Mouse (Mus musculus): ENCODE results near the gene Tma7.

The Tma7 gene

DNA sequence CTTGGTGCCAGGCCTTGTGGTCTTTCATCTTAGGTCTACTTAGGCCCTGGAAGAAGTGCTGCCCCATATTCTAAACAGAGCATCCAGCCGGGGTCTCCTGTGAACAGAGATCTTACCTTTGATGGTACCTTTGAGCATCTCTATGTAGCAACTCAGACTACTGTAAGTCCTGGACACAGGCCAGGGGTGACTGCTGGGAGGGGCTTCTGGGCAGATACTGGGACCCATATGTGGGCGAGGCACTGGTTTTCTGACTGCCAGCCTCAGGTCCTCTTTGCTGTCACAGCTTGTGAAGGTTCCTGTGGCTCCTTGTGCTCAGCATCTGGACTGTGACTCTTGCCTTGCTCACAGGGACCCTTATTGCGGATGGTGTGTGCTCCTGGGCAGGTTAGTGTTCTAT lies 20.2 kb upstream of the Tma7 start:
- DNase-seq (ENCODE audit: low read depth, low spot score): no peak

DNA sequence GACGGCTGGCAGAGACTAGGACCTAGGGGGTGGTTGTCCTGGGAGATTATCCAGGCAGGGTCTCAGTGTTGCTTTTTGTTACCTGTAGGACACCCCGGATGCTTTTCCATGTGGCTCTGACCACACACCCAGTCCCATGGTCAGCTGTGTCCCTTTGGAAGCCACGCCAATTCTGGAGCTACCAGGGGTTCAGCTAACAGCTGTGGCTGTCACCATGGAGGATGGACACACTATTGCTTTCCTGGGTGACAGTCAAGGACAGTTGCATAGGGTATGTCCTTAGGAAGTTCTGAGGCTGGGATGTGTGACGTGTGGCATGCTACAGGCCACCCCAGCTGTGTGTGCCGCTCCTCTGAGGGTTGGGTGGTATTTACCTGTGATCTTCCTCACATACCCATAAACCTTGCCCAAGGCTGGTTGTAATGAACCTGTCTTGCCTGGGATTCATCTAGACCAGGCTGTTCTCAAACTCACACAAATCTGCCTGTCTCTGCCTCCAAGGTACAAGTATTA lies 19.6 kb upstream of the Tma7 start:
- DNase-seq (ENCODE audit: low read depth, low spot score): no peak

DNA sequence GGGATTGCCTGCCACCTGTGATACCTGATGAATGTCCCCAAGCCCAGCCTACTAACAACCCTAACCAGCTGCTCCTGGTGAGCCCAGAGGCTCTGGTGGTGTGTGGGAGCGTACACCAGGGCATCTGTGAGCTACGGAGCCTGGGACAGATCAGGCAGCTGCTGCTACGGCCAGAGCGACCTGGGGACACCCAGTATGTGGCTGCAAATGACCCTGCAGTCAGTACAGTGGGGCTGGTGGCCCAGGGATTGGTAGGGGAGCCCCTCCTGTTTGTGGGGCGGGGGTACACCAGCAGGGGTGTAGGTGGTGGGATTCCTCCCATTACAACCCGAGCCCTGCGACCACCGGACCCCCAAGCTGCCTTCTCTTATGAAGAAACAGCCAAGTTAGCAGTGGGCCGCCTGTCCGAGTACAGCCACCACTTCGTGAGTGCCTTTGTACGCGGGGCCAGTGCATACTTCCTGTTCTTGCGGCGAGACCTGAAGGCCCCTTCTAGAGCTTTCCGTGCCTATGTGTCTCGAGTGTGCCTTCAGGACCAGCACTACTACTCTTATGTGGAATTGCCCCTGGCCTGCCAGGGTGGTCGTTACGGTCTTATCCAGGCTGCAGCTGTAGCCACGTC lies 18.0 kb upstream of the Tma7 start:
- no peak for DNase-seq (ENCODE audit: low read depth, low spot score)

DNA sequence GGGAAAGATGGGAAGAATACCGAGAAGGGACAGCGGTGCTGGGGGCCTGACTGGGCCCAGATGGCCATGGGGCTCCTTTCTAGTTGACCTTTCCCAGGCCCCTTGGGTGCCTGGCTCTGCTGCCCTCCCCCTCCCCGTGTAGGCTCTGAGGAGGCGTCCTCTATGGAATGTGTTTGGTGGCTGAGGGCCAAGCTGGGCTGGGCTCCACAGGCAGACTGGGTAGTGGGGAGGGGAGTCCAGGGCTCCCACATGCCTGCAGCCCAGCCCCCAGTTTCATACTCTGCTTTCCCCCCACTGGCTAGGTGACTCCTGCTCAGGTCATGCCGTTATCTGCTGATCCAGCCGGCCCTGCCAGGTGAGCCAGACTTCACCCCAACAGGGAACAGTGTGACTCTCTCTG lies 16.6 kb upstream of the Tma7 start:
- DNase-seq (ENCODE audit: low read depth, low spot score): peak; percentile 48

DNA sequence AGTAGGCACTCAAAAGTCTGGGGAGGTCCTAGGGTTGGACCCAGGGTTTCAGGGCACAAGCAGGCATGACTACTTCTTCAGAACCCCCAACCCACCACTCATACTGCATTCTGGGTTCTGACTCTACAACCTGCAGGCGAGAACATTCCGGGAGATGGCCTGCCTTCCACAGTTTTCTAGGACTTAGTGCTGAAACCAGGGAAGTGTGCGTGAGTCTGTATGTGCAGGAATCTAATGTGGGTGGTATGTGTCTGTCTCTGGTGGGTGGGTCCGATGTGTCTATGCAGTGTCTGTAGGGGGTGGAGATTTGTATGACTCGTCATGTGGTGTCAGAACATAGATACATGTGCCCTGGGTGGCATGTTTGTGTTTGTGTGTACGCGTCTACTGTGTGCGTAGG lies 16.0 kb upstream of the Tma7 start:
- no peak for DNase-seq (ENCODE audit: low read depth, low spot score)

DNA sequence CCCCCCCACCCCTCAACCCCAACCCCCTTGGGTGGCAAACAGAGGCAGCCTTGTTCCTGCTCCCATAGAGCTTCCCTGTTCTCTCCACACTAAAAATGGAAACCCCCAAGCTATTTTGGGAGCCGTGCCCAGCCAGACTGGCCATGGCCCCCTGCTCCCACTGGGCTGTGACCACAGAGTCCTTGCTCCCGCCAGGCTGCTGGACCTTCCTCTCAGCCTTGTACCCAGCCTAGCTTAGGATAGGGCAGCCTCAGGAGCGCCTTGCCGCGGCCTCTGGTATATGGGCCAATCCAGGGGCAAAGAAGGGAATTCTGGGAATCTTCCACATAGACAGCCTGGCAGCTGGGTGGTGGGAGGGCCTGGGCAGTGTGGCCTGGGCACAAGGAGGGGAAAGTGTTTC lies 15.4 kb upstream of the Tma7 start:
- DNase-seq (ENCODE audit: low read depth, low spot score): peak; percentile 89

DNA sequence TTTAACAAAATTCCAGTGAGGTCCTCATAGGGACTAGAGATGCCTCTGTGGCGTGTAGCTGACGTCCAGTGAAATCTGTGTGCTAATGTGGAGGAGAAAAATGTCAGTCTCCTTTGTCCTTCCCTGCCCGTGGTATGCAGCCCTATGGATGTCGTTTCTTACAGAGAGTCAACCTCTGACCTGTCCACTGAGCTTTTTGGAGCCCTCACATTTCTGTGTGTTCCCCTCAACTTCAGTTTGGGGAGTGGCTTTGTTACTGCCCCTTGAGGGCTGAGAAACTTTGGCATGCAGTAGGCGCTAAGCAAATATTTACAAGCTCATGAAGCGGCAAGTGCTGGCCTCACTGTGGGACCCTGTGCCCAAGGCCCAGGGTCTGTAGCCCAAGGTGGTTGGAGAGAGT lies 14.9 kb upstream of the Tma7 start:
- DNase-seq (ENCODE audit: low read depth, low spot score): no peak

DNA sequence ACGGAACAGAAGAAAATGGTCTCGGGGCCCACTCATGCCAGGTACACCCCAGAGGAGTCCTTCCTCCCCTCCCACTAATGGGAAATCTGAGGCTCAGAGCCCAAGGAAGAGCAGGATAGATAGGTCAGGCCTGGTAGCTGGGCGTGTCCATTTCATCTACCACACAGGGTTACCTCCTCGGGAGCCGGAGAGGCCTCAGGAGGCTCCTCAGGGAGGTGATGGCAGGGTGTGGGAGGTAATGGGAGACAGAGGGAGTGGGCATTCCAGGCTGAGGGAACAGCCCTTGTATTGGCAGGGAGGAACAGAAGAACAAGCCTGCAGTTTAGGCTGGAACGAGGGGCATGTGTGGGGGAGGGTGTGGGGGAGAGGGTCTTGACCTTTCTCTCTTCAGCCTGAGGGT lies 14.5 kb upstream of the Tma7 start:
- no peak for DNase-seq (ENCODE audit: low read depth, low spot score)

DNA sequence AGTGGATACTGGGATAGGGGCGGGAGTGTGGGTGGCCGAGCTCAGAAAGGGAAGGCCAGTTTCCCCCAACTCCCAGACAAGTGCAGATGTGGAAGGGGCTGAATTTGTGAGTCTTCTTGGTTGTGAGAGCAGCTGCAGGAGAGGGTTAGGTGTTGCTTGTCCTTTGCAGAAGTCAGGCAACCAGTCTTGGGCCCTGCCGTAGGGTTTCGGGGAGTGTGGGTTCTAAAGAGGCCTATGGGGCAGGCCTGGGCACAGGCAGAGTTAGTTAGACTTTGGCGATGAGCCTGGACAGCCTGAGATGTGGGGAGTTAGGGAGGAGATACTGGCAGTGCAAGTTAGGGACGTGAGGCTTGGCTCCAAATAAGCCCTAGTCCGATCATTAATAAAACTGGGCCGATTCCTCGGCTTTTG lies 13.9 kb upstream of the Tma7 start:
- DNase-seq (ENCODE audit: low read depth, low spot score): peak; percentile 60

DNA sequence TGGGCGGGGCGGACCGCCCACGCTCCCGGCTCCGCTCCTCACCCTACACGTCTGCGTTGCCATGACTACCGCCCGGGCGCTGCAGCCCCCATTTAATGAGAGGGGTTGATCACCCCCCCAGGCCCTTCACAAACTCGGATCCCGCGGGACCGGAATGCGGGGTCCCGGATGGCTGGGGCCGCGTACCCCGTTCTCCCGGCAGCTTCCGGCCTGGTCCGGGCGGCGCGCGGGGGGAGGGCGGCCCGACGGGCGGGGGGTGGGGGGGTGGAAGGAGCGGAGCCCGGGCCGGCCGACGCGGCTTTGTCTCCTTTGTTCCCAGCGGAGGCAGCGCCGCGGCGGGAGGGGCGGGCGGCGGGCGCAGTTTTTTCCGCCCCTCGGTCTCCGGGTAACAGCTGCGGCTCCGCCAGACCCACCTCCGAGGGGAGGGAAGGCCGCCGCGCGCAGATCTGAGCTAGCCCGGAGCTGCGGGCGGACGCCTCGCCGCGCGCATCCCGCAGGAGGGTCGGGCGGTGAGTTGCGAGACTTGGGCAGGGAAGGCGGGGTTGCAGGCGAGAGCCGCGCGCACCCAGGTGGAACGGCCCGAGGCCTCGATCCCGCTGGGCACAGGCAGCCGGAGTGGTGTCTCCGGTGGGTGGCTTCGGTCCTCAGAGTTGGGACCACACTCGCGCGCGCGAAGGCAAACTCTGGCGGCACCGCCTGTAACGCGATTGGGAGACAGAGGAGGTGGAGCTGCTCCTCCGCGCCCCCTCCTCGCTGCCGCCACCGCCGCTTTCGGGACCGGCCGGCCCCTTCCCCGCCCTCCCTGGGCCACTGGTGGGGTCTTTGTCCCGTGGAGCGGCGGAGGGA lies 13.0 kb upstream of the Tma7 start, which contains the start of gene Plxnb1:
Gene Plxnb1, plus strand, starts transcription at position 253 of the 846 bp plus-strand sequence.
- DNase-seq (ENCODE audit: low read depth, low spot score): peak; percentile 69

DNA sequence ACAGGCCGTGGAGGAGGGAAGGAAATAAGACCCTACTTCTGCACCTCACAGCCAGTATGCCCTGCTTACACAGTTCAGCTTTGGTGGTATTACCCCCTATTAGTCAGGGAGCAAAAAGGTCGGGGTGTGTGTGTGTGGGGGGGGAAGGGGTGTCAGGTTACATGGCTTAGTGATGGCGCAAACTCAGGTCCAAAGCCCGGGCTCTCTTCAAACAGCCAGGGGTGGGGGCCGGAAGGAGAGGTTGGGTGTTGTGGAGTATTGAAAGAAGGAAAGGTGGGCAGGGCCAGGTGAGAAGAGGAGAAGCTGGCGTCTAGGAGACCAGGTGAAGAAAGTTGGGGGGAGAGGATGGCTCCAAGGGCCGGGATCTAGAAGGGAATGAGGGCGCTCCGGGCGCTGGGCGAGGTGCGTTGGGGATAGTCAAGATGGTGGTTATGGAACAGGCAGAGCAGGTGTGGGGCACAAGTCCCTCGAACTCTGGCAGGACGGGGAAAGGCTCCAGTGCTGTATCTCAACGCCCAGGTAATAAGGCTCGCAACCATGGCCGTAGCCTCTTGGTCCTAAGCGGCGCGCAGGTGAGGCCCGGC lies 12.3 kb upstream of the Tma7 start:
- DNase-seq (ENCODE audit: low read depth, low spot score): no peak

DNA sequence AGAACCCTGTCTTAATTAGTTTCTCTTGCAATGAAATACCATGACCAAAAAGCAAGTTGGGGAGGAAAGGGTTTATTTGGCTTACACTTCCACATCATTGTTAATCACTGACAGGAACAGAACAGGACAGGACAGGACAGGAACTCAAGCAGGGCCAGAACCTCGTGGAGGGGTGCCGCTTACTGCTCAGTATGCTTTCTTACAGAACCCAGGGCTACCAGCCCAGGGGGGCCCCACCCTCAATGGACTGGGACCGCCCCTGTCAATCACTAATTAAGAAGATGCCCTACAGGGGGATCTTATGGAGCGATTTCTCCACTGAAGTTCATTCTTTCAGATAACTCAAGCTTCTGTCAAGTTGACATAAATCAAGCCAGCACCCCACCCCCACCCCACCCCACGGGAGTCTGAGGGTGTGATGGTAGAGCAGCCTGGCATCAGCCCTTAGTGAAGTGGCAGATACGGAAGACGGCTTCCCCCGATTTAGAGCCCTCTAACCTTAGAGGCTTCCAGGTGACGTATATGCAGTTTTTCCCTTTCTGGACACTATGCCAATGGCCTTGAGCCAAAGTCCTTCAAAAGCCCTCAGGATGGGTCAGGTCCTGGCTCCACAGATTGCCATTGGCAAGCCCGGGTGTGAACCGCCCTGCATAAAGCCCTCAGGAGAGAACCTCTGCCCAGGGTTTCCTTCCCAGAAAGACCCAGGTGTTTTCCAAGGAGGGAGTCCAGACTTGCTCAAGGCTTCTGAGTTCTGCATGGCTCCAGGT lies 11.6 kb upstream of the Tma7 start:
- no peak for DNase-seq (ENCODE audit: low read depth, low spot score)

DNA sequence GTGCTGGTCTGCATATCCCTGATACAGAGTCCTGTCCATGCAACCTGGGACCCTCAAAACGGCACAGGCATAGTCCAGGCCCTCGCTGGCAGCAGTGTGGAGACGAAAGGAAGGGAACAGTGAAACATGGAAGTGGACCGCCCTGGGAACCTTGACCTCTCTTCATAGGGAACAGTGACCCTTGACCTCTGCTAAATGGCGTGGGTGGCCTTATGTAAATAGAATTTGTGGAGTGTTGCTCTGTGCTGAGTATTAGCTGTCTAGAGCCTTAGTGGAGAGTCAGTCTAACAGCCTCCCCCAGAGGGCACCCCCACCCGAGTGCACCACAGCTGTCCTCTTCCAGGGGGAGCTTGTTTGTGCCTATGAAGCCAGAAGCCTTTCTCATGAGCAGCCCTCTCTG lies 10.4 kb upstream of the Tma7 start:
- no peak for DNase-seq (ENCODE audit: low read depth, low spot score)

DNA sequence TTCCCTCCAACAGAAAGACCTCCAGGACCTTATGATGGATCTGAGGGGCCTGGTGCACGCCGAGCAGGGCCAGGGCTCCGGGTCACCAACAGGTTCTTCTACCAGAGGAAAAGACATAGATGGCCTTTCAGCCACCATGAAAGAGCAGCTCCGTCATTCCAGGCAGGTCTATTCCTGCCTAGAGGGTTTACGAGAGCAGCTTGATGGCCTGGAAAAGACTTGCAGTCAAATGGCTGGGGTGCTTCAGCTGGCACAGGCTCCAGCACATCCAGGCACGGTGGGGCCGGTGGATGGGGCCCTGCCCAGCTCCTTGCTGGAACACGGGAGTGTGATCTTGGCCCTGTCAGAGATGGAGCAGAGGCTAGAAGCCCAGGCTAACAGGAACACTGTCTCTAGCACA lies 9.4 kb upstream of the Tma7 start:
- DNase-seq (ENCODE audit: low read depth, low spot score): no peak

DNA sequence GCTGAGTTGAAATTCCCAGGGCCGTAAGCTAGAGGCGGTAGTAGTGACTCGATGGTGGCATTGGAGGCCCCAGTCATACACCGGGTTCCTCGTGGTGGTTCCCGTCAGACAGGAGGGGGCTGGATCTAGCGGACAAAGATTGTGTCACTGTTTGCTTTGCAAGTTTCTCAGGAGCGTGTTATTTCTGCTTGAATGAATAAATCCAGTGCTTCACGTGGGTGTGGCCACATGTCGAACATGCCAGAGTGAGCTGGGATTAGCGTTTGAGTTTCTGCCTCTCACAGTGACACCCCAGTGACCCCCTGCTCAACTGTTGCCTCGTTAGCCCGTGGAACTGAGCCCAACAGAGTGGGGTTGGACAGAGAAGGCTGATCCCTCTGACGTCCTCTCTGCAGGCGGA lies 8.1 kb upstream of the Tma7 start:
- DNase-seq (ENCODE audit: low read depth, low spot score): peak; percentile 43

DNA sequence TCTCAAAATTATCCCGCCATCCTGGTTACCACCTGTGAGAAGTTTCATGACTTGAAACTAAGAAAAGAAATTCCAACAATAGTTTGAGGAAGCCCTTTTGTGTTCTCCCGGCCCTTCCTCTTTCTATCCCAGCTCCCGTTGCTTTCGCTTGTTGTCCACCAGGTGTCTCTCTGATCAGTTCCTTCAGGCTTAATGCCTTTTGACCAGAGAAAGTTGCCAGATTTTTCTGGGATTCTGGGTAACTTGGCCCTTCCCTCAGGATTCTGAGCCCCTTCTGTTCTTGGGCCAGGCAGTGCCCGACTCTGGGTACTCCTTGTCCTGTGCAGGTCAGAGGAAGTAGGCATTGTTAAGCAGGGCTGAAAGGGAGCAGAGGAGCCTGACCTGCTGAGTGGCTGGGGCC lies 5.6 kb upstream of the Tma7 start:
- DNase-seq (ENCODE audit: low read depth, low spot score): peak; percentile 67

DNA sequence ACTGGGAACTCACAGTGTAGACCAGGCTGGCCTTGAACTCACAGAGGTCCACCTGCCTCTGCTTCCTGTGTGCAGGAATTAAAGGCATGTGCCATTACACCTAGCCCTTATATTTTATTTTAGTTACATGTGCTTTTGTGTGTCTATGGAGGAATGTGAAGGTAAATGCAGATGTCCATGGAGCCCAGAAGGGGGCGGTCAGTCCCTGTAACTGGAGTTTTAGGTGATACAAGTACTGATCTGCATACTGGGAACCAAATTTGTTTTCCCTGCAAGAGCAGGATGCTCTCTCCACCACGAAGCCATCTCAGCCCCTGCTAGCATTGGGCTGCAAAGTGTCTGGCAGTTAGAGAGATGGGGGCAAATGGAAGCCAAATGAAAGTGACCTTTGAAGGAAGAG lies 2.5 kb upstream of the Tma7 start:
- peak; percentile 64 for DNase-seq (ENCODE audit: low read depth, low spot score)

DNA sequence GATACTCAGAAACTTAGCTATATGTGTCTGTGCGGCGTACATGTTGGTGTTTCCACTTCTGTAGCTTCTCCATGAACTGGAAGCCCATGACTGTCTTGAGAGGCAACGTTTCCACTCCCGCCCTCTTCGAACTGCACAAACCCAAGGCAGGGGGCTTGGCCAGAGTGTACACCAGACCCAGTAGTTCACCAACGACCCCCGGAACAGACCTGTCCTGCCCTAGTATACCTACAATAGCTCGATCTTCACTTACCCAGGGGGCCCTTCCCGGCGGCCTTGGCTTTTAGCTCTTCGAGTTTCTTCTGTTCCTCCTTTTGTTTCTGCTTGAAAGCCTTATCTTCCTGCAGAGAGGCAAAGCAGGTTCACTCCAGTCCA lies 651 bp downstream of the Tma7 start:
- DNase-seq (ENCODE audit: low read depth, low spot score): no peak

DNA sequence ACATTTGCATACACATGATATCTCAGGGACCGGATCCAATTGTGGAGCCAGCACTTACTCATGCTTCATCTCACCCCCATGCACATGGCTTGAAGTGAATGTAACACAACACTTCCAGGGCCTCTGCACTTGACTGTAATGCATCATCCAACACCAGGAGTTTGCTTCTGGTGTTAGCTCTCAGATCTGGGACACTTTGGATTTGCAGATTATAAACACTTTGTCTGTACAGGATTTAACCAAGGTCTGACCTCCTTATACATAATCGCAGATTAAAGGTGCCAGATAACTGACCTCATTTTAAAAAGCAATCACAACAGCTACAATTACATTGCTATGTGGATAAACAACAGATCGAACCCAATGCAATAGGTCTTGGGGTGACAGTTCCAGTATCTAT lies 1.9 kb downstream of the Tma7 start:
- no peak for DNase-seq (ENCODE audit: low read depth, low spot score)

DNA sequence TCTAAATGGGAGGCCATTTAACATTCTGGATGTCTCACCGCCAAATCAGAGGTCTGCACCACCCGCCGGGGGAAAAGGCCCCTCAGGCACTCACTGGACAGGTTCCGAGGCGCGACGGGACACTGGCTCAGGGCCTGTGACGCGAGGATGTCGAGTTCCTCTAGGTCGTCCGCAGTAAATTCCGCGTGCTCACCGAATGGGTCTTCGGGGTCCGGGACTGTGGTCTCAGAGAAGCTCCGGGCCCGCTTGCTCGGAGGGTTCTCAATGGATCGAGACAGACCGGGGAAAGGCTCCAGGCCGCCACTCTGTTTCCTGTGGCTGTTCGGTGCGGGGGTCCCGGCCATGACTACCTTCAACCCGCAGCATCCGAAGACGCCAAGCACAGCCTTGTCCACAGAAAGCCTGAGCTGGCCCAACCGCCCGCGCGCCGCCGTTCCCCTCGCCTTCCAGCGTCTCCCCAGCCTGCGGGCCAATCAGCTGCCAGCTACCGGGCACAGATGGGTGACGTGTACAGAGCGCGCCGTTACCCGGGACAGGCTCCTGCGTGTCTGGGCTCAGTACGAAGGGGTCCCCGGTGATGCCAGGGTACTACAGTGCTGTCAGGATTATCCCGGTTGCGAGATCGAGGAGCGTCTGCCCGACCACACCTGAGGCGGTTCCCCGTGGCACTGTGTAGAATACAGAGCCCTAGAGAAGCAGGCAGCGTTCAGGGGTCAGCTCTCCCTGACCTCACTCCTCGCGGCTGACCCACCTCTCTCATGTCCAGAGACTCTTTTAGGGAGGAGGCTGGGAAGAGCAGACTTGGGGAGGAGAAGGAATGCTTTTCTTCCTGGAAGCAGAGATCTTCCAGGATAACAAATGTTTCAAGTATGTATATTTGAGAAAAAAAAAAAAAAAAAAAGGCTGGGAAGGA lies 8.5 kb downstream of the Tma7 start, which contains the start of gene Atrip:
Gene Atrip, minus strand, starts transcription at position 464 of the 913 bp plus-strand sequence.
- DNase-seq (ENCODE audit: low read depth, low spot score): peak; percentile 98

All from brain, adult 2 months (tissue).